Mouse (Mus musculus): Measurements from ENCODE around the gene Adgrl3. TPM values are rescaled to one million over a fixed set of nuclear protein-coding genes. Genes with fewer than 3 reads are reported as not detected.

Gene Adgrl3
- polyA plus RNA-seq, 2 experiments from 2014 or later, result 0.55 TPM; not detected in 1

DNA sequence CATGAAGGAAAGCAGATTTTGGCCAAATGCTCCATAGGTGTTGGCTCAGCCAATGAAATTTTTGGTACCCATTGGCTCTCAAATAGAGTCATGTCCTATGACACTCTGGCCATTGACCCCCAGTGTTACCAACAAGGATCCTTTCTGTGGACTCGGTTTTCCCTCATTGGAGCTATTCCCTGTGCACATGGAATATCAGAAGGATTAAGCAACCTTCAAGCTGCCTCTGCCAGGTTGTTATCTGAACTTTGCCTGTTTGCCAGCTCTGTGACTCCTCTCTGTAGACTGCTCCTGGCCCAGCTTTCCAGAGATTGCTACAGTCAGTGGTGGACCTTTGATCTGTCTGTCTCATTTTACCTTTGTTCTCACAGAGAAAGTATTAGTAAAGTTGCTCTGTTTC, 548.8 kb downstream of the Adgrl3 start:
- ATAC-seq, result no peak

DNA sequence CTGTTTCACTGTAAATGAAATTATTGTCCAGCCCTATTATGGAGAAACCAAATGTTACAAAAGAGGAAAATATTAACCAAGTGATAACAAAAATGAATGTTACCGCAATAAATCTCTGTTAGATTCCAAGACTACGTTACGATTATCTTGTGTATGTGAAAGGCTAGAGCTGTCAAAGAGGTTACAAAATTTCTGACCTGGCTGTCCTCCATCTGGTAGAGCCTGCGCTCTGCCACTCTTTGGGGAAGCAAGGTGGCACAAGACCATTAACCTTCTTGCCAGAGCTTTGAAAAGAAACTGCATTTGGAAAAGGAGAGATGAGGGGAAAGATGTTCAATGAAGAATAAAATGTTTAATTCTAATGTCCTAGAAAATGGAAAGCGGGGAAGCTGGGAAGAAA, 562.9 kb downstream of the Adgrl3 start:
- no peak for ATAC-seq

DNA sequence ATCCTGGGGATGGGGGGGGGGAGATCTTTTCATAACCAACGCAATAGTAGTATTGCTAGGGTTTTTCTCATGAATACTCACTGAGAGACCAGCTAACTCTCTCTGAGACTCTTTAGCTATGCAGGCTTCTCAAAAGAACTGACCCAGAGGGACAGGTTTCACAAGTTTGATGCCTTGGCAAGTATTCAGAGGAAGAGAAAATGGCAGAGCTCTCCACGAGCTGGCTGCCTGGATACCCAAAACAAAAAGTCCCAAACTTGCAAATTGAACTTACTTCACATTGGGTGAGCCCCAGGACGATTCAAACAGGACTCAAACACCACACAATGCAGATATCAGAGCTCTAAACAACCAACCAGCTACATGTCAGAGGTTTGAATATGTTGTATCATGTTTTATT, 563.5 kb downstream of the Adgrl3 start:
- ATAC-seq, result no peak

DNA sequence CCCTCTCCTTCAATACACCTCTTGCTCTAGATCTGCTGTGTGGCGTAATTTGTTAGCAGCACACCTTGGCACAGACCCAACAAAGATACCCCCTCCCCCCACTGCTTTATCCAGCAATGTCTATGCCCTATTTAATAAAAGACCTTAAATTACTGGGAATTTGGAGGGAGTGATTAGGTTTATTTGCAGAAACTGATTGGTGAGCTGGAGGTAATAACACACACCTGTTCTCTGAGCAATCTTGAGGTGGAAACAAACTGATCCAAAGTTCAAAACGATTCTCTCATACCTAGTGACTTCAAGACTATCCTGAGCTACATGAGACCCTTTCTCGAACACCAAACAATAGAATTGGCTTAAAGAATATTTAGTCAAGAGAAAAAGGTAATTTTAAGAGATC, 565.0 kb downstream of the Adgrl3 start:
- no peak for ATAC-seq

DNA sequence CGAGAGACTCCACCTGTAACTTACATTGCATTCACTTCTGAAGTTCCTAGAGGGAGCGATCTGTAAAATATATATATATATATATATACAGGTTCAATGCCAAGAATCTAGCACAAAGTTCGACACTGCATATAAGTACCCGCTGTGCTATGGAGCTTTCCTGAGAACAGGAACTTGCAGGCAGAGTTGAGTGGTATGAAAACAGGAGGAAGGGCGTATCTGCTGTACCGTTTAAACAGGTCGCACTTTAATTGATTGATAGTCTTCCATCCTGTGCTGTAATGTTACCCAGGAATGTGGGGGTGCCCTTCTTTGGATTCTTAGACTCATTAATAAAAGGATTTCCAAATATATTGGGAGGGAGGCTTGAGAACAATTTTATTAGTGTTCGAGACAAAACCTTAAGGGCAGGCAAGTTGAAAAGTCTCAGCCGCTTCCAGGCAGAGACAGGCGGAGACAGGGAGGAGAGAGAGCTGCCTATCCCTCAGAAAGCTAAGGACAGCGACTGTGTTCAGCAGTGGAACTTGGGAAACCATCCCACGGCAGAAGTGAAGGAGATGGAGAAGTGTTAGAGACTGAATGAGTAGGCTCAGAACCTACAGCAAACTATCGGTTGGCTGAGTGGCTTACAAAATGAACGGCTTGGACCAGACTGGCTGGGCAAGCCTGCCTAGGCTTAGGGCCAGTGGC, 570.2 kb downstream of the Adgrl3 start:
- ATAC-seq, result no peak

DNA sequence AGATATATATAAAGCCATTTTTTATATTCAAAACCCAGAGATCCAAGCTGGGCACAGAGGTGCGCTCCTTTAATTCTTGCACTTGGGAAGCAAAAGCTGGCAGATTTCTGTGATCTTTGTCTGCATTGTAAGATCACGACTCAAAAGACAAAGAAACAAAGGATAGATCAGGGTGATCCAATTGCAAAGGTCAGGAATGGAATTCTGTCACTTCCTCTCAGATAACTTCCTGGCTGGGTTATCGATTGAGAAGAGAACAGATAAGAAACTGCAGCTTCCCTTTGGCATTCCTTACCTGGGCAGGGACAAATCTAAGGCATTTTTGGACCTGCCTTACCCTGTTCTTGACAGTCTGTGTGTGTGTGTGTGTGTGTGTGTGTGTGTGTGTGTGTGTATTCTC, 571.5 kb downstream of the Adgrl3 start:
- no peak for ATAC-seq

DNA sequence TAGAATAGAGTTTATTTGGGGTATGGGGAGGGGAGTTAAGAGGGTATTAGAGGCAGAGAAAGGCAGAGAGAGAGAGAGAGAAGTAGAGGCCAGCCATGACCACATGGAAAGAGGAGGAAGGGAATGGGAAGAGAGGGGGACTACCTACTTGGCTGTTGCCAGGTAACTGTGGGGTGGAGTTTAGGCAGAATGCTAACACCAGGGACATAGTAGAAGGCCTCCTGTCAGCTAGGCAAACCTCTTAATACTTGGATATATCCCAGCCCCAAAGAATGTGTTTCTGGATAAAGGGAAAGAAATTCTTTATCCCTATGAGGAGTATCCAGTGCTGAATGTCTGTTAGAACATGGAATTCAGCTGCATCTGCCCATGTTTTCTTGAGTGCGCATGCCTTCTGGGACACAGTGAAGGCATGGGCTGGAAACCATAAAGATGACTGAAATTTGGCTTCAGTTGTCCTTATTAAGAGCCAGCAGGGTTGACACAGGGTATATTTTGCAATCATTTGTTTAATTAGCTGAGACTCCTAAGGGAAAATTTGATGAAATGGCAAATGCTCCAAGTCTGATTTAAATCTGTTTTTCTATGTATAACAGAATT, 573.6 kb downstream of the Adgrl3 start:
- ATAC-seq, result no peak

DNA sequence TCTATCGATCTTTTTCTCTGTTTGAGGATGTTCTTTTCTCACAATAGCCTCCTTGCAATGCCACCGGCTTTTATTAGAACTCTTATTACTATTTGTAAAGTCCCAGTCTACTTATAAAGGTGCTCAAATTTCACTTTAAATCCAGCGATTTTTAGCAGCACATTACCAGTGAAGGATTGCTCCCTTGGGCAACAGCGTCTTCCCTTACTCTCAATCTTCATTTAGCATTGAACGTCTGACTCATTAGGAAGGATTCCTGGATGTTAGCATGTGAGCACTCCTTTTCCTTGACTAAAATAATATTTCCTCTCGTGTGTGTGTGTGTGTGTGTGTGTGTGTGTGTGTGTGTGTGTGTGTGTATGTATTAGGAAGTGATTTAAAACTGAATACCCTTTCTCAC, 578.1 kb downstream of the Adgrl3 start:
- ATAC-seq, result no peak

DNA sequence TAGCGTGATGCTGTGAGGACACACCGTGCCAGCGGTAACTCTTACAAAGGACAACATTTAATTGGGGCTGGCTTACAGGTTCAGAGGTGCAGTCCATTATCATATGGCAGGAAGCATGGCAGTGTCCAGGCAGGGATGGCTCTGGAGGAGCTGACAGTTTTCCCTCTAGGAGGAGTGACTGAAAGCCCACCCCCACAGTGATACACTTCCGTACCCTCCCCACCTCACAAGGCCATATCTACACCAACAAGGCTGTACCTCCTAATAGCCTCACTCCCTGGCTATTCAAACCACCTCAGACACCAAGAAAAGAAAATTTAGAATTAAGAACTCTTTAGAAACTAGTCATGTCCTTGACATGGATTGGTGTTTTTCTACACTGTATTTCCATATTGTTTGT, 583.0 kb downstream of the Adgrl3 start:
- no peak for ATAC-seq

DNA sequence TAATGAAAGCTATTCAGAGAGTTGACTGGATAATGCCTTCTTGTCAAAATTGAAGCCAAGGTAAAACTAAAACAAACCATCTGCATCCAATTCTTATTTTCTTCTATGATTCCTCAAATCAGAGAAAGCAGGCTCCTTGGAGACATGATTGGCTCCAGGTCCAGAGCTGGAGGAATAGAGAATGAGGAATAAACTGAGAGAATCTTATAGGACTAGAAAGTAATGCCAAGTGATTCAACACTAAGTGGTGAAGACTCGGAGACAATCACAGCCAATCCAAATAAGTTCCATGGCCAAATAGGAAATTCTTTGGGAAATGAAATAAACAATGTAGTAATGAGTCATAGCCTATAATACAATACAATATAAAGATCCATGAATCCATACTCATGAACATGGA, 585.7 kb downstream of the Adgrl3 start:
- ATAC-seq, result no peak

DNA sequence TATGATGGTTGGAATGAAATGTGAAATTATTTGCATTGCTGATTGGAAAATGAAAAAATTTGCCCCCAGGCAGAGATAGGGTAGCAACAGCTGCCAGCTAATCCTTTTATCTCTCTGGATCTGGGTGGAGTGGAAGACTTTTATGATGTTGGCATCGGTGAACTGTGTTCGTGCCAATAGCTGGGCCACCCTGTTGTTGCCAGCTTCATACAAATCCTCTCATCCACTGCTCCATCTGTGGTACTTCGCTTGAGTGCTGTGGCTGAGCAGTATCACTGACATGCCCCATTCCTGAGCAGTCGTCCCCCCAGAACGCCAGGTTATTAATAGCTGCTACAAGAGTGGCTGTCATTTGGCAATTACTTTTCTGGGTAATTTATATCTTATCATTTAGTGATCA, 590.3 kb downstream of the Adgrl3 start:
- no peak for ATAC-seq

DNA sequence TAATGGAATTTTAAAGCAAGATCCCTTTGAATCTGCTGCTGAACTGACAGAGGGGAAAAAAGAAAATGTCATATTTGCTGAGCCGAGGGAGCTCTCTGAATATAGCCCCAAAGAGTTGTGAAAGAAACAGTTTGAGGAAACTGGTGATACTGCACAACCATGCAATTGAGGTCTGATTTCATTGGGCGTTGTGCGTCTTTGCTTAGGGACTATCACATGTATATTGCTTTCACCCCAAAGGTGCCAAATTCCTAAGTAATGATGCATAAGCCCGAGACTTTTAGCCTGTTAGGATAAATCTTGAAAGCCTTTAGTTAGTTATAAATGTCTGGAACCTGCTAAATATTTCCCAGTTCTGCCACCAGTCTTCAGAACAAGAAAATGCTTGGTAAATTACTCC, 594.7 kb downstream of the Adgrl3 start:
- ATAC-seq, result no peak

DNA sequence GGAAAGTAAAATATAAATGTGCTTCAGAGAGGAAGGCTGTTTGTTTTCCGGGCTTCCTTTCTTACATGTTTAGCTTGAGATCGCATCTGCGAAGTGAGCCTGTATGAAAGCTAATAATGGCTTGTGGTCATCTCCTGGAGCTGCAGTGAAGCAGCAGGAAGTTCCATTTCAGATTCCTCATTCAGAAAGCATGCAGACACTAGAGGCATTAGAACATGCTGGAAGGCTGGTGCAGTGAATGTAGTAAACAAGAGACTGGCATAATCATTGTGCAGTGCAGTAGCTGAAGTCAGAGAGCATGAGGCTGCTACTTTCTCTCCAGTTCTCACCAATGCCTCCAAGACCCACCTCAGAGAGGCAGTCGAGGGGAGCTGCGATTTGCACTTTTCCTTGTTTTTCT, 601.2 kb downstream of the Adgrl3 start:
- no peak for ATAC-seq

DNA sequence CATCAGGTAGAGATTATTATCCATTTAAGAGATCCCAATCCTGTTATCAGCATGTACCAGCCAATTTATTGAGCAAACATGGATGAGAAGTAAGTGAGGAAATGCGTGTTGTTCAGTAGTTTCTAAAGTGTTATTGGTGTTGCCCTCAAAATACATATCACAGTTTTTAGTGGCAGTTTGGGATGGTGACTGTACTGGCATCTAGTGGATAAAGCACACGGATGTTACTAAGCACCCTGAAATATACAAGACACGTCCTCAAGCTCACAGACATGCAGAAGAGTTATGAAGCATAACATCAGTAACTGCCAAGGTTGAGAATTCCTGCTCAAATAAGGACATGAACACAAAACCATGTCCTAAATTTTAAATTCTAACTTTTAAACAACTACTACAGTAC, 601.8 kb downstream of the Adgrl3 start:
- ATAC-seq, result no peak

DNA sequence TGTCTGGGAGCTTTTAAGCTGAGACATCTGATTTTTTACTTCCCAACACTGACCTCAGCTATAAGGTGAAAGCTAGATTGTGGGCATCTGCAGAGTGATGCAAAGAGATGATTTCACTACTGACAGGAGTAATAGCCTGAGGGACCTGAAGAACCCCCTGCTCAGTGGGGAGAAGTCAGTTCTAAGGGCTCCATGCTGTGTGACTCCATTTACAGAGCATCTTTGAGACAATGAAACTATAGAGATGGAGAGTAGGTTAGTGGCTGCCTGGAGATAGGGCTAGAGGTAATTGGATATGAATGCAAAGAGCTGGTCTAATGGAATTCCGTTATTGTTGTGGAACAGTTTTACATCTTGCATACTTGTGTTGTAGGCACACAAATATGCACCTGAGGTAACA, 603.9 kb downstream of the Adgrl3 start:
- no peak for ATAC-seq

DNA sequence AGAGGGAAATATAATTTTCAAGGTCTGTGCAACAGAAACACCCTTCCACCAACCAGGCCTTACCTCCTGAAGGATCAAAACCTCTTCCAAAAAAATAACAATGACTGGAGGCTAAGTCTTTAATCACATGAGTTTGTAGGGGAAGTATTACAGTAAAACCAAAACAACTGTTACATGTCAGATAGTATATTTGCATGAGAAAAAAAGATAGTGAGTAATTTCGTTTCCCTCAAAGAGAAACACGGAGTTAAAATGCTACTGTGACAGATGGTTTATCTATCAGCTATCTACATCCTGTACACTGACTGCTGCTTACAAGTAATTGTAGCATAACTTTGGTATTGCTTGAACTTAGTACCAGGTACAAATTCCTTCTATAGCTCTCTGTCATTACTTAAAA, 616.2 kb downstream of the Adgrl3 start:
- ATAC-seq, result no peak

DNA sequence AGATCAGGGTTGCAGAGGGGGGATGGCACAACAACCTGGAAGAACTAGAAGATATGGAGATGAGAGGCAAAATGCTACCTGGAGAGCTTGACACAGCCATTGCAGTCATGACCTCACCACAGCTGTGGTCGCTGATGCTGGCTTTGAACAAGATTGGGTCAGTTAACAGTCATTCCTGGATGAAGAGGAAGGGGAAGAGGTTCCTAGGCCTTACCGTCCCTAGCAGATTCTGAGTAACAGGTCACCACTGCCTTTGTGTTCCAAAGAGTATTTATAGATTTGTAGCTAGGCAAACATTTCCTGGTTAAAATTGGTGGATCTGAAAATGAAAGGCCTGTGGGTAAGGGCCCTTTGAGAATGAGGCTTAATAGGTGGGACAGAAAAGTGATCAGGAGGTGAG, 618.5 kb downstream of the Adgrl3 start:
- no peak for ATAC-seq

DNA sequence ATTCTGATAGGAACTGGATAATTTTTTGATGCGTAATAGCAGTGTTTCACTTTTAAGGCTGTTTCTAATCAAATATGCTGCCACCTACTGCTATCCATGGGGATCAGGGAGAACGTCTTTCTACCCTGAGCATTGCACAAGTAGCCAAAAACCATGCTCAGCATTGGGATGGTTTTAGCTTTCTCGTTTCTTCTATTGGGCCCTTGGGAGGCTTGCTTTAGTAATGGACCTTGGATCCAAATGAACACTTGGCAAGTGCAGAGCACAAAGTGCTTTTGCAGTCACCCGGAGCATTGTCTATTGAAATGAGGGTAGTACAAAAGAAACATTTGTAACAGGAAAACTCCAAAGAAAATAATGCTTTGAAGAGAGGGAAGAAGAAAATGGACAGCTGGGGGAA, 620.2 kb downstream of the Adgrl3 start:
- no peak for ATAC-seq

DNA sequence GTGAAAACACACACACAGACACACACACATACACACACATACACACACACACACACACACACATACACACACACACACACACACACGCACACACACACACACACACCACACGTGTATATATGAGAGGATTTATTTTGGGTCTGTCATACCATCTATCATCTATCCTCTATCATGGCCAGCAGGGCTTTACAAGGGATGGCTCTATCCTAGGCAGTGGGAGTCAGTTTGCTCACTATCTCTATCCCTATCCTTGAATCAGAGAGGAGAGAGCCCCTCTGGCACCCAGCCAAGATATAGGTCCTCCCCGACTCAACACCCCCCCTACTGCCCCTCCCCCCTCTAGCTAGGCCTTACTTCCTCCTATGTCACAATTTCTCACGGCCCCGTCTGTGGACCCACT, 625.6 kb downstream of the Adgrl3 start:
- no peak for ATAC-seq

DNA sequence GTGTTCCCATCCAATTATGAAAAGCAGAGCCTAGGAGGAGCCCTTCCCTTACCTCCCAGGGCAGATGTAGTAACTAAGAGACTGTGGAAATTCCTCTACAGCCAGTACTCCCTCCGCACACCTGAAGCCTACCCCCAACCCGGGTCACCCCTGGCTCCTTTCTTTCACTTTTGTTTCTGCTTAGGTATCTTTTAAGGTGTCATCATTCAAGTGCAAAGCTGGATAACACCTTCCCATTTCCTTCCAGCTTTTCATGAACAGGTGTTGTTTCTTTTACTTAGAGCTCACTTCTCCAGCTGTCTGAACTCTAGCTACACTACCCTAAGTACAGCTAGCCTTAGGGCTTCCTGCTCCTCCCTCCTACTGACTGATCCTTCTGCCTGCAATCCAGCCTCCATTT, 634.0 kb downstream of the Adgrl3 start:
- ATAC-seq, result no peak

DNA sequence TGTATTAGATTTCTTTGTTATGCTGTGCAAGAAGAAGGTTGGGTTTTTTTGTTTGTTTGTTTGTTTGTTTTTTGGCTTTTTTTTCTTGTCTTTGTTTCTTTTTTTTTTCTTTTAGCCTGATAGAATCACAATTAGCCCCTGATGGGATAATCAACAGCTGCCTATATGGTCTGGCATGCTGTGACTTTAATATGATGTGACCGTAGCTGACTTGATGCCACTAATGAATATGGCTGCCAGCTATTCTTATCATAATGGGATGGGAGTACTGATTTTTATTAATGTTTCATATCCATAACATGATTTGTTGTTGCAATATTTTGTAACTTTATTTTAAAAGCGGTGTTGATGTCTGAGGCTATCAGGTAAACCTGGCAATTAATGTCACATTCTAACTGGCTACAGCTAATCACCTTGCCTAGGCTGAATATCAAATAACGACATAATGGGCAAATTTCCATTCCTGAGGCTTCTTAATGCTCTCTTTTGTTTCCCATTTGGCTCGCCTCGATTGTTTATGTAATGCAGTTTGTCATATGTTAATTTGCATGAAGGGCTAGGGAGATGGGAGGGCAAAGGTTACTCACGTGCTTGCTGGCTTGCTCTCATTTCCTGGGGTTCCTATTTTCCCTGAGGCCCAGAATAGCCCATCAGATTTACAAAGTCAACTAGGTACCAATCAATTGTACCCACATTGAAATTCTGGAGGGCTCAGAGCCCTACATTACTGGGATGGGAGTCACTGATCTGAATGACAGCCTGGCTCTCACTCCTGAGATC, 641.9 kb downstream of the Adgrl3 start:
- ATAC-seq, result no peak

DNA sequence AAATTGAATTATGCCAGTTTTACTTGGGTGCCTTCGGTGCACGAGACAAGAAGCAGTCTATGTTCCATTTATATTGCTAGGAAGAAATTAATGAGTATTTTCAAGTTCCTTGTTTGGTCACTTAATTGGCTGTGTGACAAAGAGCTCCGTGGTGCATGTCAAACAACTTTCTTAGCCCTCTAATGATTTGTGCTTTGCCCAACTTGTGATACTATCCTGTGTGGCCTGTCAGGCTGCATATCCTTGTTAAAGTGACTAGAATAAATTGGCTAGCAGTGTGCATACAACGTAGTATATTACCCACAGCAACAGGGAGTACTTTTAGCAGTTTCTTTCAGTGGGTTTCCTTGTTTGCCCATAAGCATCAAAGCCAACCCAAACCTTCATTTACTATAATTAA, 651.1 kb downstream of the Adgrl3 start:
- ATAC-seq, result no peak

DNA sequence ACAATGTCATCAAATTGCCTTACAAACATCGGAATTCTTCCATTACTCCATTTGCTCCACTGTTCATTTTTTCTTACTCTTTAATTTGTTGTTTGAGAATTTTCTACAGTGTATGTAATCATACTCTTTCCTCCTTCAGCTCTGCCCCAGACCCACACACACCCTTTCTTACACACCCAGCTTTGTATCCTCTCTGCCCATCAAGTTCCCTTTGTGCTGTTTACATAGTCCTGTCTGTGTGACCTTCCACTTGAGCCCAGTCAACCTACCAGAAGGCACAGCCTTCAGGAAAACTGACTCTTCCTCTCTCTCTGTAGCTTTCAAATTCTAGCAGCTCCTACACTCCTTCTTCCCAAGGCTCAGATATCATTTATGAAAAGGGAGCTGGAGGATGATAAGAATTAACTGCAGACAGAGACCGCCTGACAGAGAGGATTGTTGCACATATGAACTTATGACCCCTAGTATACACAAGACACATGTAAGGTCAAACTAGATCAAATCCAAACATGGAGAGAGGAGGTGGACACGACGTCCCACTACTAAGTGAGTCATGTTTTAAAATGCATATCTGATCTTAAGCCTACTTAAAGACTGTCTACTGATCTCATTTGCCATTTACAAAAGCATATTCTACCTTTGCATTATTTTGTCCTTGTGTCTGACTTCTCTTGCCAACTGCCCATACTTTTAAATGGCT, 654.5 kb downstream of the Adgrl3 start:
- ATAC-seq, result no peak

DNA sequence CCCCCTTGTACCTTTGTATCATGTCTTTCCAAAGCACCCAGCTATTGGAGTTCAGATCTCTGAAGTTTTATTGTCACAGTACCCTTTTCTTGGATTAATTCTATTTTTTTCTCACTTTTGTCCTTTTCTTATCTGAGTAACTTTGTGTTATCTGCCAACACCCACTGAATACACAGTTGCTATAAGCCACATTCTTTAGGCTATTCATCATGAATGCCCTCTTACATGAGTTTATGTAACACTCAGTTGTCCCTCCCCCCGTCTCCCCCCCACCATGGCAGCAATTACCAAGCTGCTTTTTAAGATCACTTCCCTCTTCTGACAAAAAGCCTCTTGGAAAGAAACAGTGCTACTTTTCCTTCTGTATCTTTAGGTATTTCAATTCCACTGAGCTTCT, 655.0 kb downstream of the Adgrl3 start:
- no peak for ATAC-seq

Measured in CD4-positive, CD25-positive, alpha-beta regulatory T cell, adult 4 months (primary cell).